Mouse (Mus musculus) bone marrow, adult 2 months (tissue): Measurements from ENCODE around the gene Rtel1.

ENCODE experiments used
- CTCF ChIP-seq: fragments of 200-500 bp; IDR thresholded peaks from 2 replicates; pipeline ENCODE4 v1.5.1; 2011; ENCODE audit warnings: low read length, control low read depth; ENCODE audit not compliant: control insufficient read depth, insufficient read depth
- POLR2A ChIP-seq: fragments of 200-500 bp; IDR thresholded peaks from 2 replicates; pipeline ENCODE4 v1.6.1; 2011; ENCODE audit warnings: low read depth, mild to moderate bottlenecking, control low read depth, low read length, borderline replicate concordance; ENCODE audit not compliant: control insufficient read depth

DNA sequence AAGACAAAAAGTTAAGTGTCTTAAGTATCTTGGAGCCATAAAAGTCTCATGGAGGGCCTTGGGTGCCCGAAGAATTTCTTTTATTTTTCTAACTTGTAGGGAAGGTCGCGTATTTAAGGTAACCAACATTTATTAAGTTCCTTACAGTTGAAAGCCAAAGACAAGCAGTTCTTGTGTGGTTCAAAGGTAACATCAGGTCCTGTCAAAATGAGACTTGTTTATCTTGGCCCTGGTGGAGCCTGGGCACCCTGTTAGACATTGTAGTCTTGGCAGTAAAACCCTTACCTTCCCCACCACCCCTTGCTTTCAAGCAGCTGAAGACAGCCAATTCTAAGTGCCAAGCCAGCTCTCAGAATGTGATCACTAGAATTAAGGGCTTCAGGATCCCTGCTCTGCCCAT, 30.8 kb upstream of the Rtel1 start:
- TF ChIP-seq CTCF (no peak), POLR2A (no peak)
